Comparison of ENCODE assay signal across 23 mouse cellular contexts in the genomic region with DNA sequence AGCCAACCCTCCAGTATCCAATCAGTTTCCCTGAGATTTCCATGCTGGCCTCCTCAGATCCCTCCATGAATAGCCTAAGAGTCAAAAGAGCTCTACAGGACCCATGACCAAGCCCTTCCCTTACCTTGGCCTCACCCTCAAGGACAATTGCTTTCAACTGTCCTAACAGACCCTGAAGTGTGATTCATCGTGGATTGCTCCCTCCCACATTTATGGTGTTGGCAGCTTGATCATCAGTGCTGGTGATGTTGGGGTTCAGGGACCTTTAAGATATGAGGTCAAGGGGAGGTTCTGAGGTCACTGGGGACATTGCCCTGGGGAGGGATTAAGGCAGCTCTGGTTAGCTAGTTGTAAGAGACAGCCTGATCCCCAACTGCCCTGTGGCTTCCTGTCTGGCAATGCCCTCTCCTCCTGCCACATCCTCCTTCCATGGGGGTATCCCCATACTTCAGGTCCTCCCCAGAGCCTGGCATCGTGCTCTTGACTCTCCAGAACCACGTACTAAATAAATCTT. TPM values are rescaled to one million over a fixed set of nuclear protein-coding genes. Genes with fewer than 3 reads are reported as not detected.
DNase-seq lines count a peak whose midpoint lies in the region; ATAC-seq and TF ChIP-seq lines count a peak whose summit lies in the region.
"Had no signal": no experiment of that assay in that cellular context is flagged by ENCODE, and none has a peak within 500 bp of the region (broad histone marks: within the 10 kb centered on the region; RNA-seq: fewer than 3 reads in every experiment).

No protein-coding gene starts in this region.

- H3K4me1 ChIP-seq in kidney, adult 2 months (ENCODE audit: control insufficient read depth, insufficient read depth, low read length) = peaks cover 8% of the 10 kb centered on the region; the same call in 1 of the 2 replicates

- TF ChIP-seq CTCF in kidney, adult 2 months (conservative IDR thresholded peaks at IDR 0.05; ENCODE audit: insufficient read depth, insufficient read length, low read depth, low read length) = no peak

- DNase-seq in adrenal gland, postnatal 14 days = peak; percentile 48
- DNase-seq in adrenal gland, postnatal 10 days = no peak
- DNase-seq in layer of hippocampus, adult 11-12 months (ENCODE audit: low spot score) = no peak
- DNase-seq in kidney, adult 2 months = no peak
- DNase-seq: cerebellum, adult 2 months; cerebellum, postnatal 10 days; gastrocnemius, postnatal 10 days; heart, adult 2 months; heart, postnatal 14 days; kidney, adult 18-20 months had no signal

- H3K27ac ChIP-seq in kidney, adult 2 months (ENCODE audit: insufficient read depth, low read depth, low read length) = no peak overlapping the region
- H3K27ac ChIP-seq: embryonic facial prominence, embryonic 13.5 days; forebrain, embryonic 12.5 days; heart, adult 2 months; heart, embryonic 15.5 days; hindbrain, embryonic 13.5 days; hindbrain, postnatal 0 days; intestine, embryonic 15.5 days had no signal

- peak; percentile 31 for ATAC-seq in CD4-positive, CD25-positive, alpha-beta regulatory T cell, adult 4 months
- peak; percentile 21; the same call in 1 of the 2 replicates for ATAC-seq in granulocyte monocyte progenitor cell, adult 5-6 weeks (replicated peaks; ENCODE audit: poor library complexity, severe bottlenecking)
- ATAC-seq: forebrain, embryonic 16.5 days; hindbrain, postnatal 0 days; intestine, embryonic 15.5 days; Patski had no signal

- TF ChIP-seq POLR2A in kidney, adult 2 months (IDR thresholded peaks at IDR 0.05; ENCODE audit: low read depth, low read length) = no peak

- H3K36me3 ChIP-seq in kidney, adult 2 months (ENCODE audit: control insufficient read depth, insufficient read depth, low read length) = no peaks in the 10 kb centered on the region
- H3K36me3 ChIP-seq: embryonic facial prominence, embryonic 13.5 days; forebrain, embryonic 12.5 days; heart, embryonic 15.5 days; hindbrain, embryonic 13.5 days; intestine, embryonic 15.5 days had no signal

- H3K27me3 ChIP-seq in kidney, adult 2 months (replicated peaks; ENCODE audit: control insufficient read depth, insufficient read depth, low read length) = no peaks in the 10 kb centered on the region
- H3K27me3 ChIP-seq: CH12.LX; embryonic facial prominence, embryonic 13.5 days; heart, embryonic 15.5 days; hindbrain, embryonic 13.5 days; intestine, embryonic 15.5 days; Patski had no signal

- no peak overlapping the region for H3K4me3 ChIP-seq in kidney, adult 2 months (ENCODE audit: insufficient read depth, low read depth, low read length)
- H3K4me3 ChIP-seq: embryonic facial prominence, embryonic 13.5 days; forebrain, embryonic 12.5 days; heart, adult 2 months; heart, embryonic 15.5 days; hindbrain, embryonic 13.5 days; intestine, embryonic 15.5 days had no signal

- WGBS in kidney, adult 2 months = 60% methylated on average over 3 of the region's 3 CpGs

RNA-seq across cellular contexts. Expression of a gene that starts 4.4 kb away (rescaled TPM):
- total RNA-seq in adrenal gland, postnatal 14 days (2021) = 0.33 and 4.1 TPM in 2 replicates
- 1 to 10 TPM; 1.4 to 1.5 TPM for total RNA-seq in adrenal gland, postnatal 10 days (2021)
- polyA plus RNA-seq in CD4-positive, CD25-positive, alpha-beta regulatory T cell, adult 4 months (2017; shearing (Covaris generic)) = 10 to 100 TPM; 56.0 to 68.2 TPM
- 6.4 and 15.0 TPM in 2 replicates for total RNA-seq in granulocyte monocyte progenitor cell, adult 5-6 weeks (2014; fragmentation: Nextera tagmentation)
- total RNA-seq in granulocyte monocyte progenitor cell, adult 5-6 weeks (2017) = 1.7 and 7.6 TPM in 2 replicates
- polyA plus RNA-seq in kidney, adult 2 months (2012; rRNA removed) = 3.1 and 8.5 TPM in 2 replicates
- total RNA-seq: gastrocnemius, postnatal 10 days; gastrocnemius, postnatal 4 days; hindbrain, postnatal 0 days had no signal
- polyA plus RNA-seq: hindbrain, embryonic 13.5 days; Patski had no signal

RNA-seq across cellular contexts. Expression of a gene that starts 22.8 kb away (rescaled TPM):
- total RNA-seq in adrenal gland, postnatal 14 days (2021) = 8.0 and 18.8 TPM in 2 replicates
- total RNA-seq in adrenal gland, postnatal 10 days (2021) = 10 to 100 TPM in 1 of 2 experiments, 1 to 10 TPM in 1; 8.9 to 15.2 TPM
- 100 to 1,000 TPM; 144 to 205 TPM for polyA plus RNA-seq in CD4-positive, CD25-positive, alpha-beta regulatory T cell, adult 4 months (2017; shearing (Covaris generic))
- 97.2 and 116 TPM in 2 replicates for total RNA-seq in granulocyte monocyte progenitor cell, adult 5-6 weeks (2014; fragmentation: Nextera tagmentation)
- 40.2 and 41.8 TPM in 2 replicates for total RNA-seq in granulocyte monocyte progenitor cell, adult 5-6 weeks (2017)
- 30.1 and 37.1 TPM in 2 replicates for polyA plus RNA-seq in kidney, adult 2 months (2012; rRNA removed)

RNA-seq across cellular contexts. Expression of a gene that starts 25.9 kb away (rescaled TPM):
- total RNA-seq in adrenal gland, postnatal 14 days (2021) = 198 and 203 TPM in 2 replicates
- total RNA-seq in adrenal gland, postnatal 10 days (2021) = 100 to 1,000 TPM; 170 to 181 TPM
- polyA plus RNA-seq in CD4-positive, CD25-positive, alpha-beta regulatory T cell, adult 4 months (2017; shearing (Covaris generic)) = 100 to 1,000 TPM; 108 to 154 TPM
- total RNA-seq in granulocyte monocyte progenitor cell, adult 5-6 weeks (2014; fragmentation: Nextera tagmentation) = 165 and 218 TPM in 2 replicates
- 273 and 284 TPM in 2 replicates for total RNA-seq in granulocyte monocyte progenitor cell, adult 5-6 weeks (2017)
- polyA plus RNA-seq in kidney, adult 2 months (2012; rRNA removed) = 110 and 117 TPM in 2 replicates

RNA-seq across cellular contexts. Expression of a gene that starts 46.6 kb away (rescaled TPM):
- 2.7 and 17.0 TPM in 2 replicates for total RNA-seq in adrenal gland, postnatal 14 days (2021)
- 1 to 10 TPM; 4.5 to 4.8 TPM for total RNA-seq in adrenal gland, postnatal 10 days (2021)
- 10 to 100 TPM in 1 of 2 experiments, 1 to 10 TPM in 1; 3.7 to 27.1 TPM for polyA plus RNA-seq in CD4-positive, CD25-positive, alpha-beta regulatory T cell, adult 4 months (2017; shearing (Covaris generic))
- 3.2 and 3.6 TPM in 2 replicates for total RNA-seq in granulocyte monocyte progenitor cell, adult 5-6 weeks (2014; fragmentation: Nextera tagmentation)
- 3.8 and 7.1 TPM in 2 replicates for total RNA-seq in granulocyte monocyte progenitor cell, adult 5-6 weeks (2017)
- polyA plus RNA-seq in kidney, adult 2 months (2012; rRNA removed) = 3.2 and 15.6 TPM in 2 replicates
- polyA plus RNA-seq: forebrain, embryonic 12.5 days; heart, embryonic 11.5 days had no signal

RNA-seq across cellular contexts. Expression of a gene that starts 56.3 kb away (rescaled TPM):
- total RNA-seq in adrenal gland, postnatal 14 days (2021) = 3.6 and 8.3 TPM in 2 replicates
- total RNA-seq in adrenal gland, postnatal 10 days (2021) = 1 to 10 TPM; 3.6 to 5.8 TPM
- polyA plus RNA-seq in CD4-positive, CD25-positive, alpha-beta regulatory T cell, adult 4 months (2017; shearing (Covaris generic)) = 1 to 10 TPM; 3.4 to 6.2 TPM
- total RNA-seq in granulocyte monocyte progenitor cell, adult 5-6 weeks (2014; fragmentation: Nextera tagmentation) = 55.3 and 56.9 TPM in 2 replicates
- total RNA-seq in granulocyte monocyte progenitor cell, adult 5-6 weeks (2017) = 47.9 and 48.5 TPM in 2 replicates
- 72.3 and 80.5 TPM in 2 replicates for polyA plus RNA-seq in kidney, adult 2 months (2012; rRNA removed)
